Mouse (Mus musculus) midbrain, embryonic 14.5 days (tissue): ENCODE results near the gene Sema4b. TPM values are rescaled to one million over a fixed set of nuclear protein-coding genes. Genes with fewer than 3 reads are reported as not detected.

Experiments used
- ATAC-seq: fragments of 200-750 bp; cut with Nextera tagmentation; 2 replicates; pipeline ENCODE4 v1.8.0; 2017; ENCODE audit warnings: moderate number of reproducible peaks, moderate library complexity; ENCODE audit not compliant: low FRiP score, low TSS enrichment
- DNase-seq: peaks from one replicate; pipeline ENCODE4 v3.0.0-alpha.2; 2015
- H3K27ac ChIP-seq: fragments of 300-500 bp; sonication (generic); replicated peaks from 2 replicates; pipeline ENCODE4 v1.5.1; 2014; ENCODE audit warnings: mild to moderate bottlenecking, low read depth, low read length, moderate library complexity
- H3K27me3 ChIP-seq: fragments of 300-500 bp; sonication (generic); 2 replicates; pipeline ENCODE4 v1.6.1; 2014; ENCODE audit warnings: low read length, control low read depth, mixed read lengths; ENCODE audit not compliant: control insufficient read depth, insufficient read depth
- H3K36me3 ChIP-seq: fragments of 300-500 bp; sonication (generic); 2 replicates; pipeline ENCODE4 v1.6.1; 2014; ENCODE audit warnings: low read length, control low read depth; ENCODE audit not compliant: control insufficient read depth, insufficient read depth
- H3K4me1 ChIP-seq: fragments of 300-500 bp; sonication (generic); 2 replicates; pipeline ENCODE4 v1.6.1; 2014; ENCODE audit warnings: mild to moderate bottlenecking, antibody characterized with exemption, low read length, control low read depth; ENCODE audit not compliant: control insufficient read depth, insufficient read depth
- H3K4me2 ChIP-seq: fragments of 300-500 bp; sonication (generic); 2 replicates; pipeline ENCODE4 v1.6.1; 2014; ENCODE audit warnings: mild to moderate bottlenecking, low read length, moderate library complexity
- H3K4me3 ChIP-seq: fragments of 300-500 bp; sonication (generic); replicated peaks from 2 replicates; pipeline ENCODE4 v1.5.1; 2014; ENCODE audit warnings: low read depth, low read length
- H3K9ac ChIP-seq: fragments of 300-500 bp; sonication (generic); replicated peaks from 2 replicates; pipeline ENCODE4 v1.6.1; 2014; ENCODE audit warnings: mild to moderate bottlenecking, low read length, moderate library complexity
- H3K9me3 ChIP-seq: fragments of 300-500 bp; sonication (generic); 2 replicates; pipeline ENCODE4 v1.6.1; 2016; ENCODE audit warnings: low read length, control low read depth, mixed read lengths; ENCODE audit not compliant: control insufficient read depth
- WGBS: fragments of 180-500 bp; shearing (Covaris S2); extraction: QIAGEN DNeasy Blood & Tissue Kit; methylation state at CpG from one replicate; pipeline ENCODE4 v1.1.7; 2014; 5-methylcytosine and 5-hydroxymethylcytosine counted together
- polyA plus RNA-seq: library from polyadenylated mRNA; unstranded; fragments of >200 nt; fragmentation: Nextera tagmentation; extraction: Ambion mirVana; gene quantifications from 2 replicates; pipeline ENCODE4 v1.2.1, GENCODE M21; 2014

Gene Sema4b
- polyA plus RNA-seq, 1 experiment from 2014 or later, result 19.8 TPM

DNA sequence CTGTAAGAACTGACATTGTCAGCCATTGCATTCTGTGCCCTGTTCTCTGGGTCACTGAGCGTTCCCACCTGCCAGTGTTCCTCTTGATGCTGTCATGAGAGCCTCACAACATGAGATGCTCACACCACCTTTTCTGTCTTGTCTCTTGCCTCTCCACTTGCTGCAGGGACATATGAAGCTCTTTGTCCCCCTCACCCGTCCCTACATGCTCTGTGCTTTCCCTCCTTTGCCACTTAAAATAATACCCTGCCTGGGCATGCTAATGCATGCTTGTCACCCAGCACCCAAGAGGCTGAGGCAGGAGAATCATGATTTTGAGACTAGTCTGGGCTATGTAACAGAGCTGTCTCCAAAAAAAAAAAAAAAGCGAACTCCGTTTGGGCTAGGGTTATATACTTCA lies 24.3 kb downstream of the Sema4b start:
- H3K27ac ChIP-seq, result no peak overlapping the region
- no peak overlapping the region for H3K9ac ChIP-seq
- no peaks in the 10 kb centered on the region for H3K27me3 ChIP-seq
- peaks cover 6% of the 10 kb centered on the region; the same call in 1 of the 2 replicates for H3K4me1 ChIP-seq
- no peak overlapping the region for H3K4me2 ChIP-seq
- no peak for DNase-seq
- no peak overlapping the region for H3K4me3 ChIP-seq
- WGBS, result 83% methylated on average over 4 of the region's 4 CpGs
- peaks cover 17% of the 10 kb centered on the region for H3K36me3 ChIP-seq
- no peak for ATAC-seq
- H3K9me3 ChIP-seq, result no peaks in the 10 kb centered on the region

DNA sequence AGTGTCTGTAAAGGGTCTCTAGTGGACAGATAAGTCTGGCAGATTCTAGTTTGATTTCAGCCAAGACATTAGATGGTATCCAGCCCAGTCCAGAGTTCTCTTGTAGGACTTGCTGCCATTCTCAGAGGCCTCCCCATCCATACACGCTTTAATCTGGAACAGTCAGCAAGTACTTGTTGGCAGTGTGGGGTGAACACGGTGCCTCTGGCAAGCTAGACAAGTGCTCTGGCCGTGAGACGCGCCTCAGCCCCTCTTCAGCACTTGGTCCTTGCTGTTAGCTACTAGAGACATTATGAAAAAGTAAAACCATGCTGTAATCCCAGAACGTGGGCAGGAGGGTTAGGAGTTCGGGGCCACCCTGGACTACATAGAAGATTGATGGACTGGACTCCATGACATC lies 27.0 kb downstream of the Sema4b start:
- no peak overlapping the region for H3K9ac ChIP-seq
- no peak overlapping the region for H3K4me2 ChIP-seq
- no peaks in the 10 kb centered on the region for H3K9me3 ChIP-seq
- DNase-seq (no peak), ATAC-seq (no peak)
- no peak overlapping the region for H3K4me3 ChIP-seq
- H3K4me1 ChIP-seq, result peaks cover 3% of the 10 kb centered on the region; the same call in 1 of the 2 replicates
- no peaks in the 10 kb centered on the region for H3K27me3 ChIP-seq
- peaks cover 40% of the 10 kb centered on the region for H3K36me3 ChIP-seq
- H3K27ac ChIP-seq, result no peak overlapping the region
- 94% methylated on average over 7 of the region's 7 CpGs for WGBS

DNA sequence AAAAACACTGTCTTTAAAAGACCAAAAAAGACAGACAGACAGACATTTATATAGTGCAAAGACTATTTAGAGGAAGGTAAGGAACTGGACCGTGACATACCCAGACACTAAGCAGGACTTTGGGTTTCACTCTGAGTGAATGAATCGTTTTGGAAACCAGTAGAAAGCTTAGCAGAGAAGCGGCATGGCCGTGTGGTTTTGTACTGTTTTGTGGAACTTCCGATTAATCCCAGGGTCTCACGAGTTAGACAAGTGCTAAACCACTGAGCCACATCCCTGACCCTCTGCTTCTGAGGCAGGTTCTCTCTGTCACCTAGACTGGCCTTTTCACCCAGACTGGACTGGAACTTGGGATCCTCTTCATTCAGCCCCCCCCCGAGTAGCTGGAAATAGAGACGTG lies 27.8 kb downstream of the Sema4b start:
- H3K36me3 ChIP-seq, result peaks cover 49% of the 10 kb centered on the region
- H3K27me3 ChIP-seq, result no peaks in the 10 kb centered on the region
- no peak overlapping the region for H3K4me2 ChIP-seq
- no peak overlapping the region for H3K27ac ChIP-seq
- no peak overlapping the region; the same call in 1 of the 2 replicates for H3K9ac ChIP-seq
- no peak for DNase-seq
- WGBS, result 68% methylated on average over 8 of the region's 8 CpGs
- peaks cover 3% of the 10 kb centered on the region; the same call in 1 of the 2 replicates for H3K4me1 ChIP-seq
- ATAC-seq, result no peak
- no peaks in the 10 kb centered on the region for H3K9me3 ChIP-seq
- H3K4me3 ChIP-seq, result no peak overlapping the region

DNA sequence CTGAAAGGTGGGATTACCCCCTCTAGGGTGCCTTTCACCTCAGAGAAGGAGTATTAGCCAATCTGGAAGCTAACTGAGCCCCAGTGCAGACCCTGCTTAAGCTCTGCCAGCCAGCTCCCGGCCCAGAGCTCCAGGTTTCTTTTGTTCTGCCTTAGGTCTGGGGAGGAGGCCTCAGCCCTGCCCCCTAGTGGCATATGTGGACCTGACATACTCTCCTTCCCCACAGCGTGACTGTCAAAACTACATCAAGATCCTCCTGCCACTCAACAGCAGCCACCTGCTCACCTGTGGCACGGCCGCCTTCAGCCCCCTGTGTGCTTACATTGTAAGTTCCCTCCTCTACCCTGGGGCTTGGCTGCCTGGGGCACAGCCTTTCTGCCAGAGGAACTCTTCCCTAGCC lies 28.8 kb downstream of the Sema4b start:
- 14% methylated on average over 4 of the region's 4 CpGs for WGBS
- Histone ChIP-seq H3K27me3 (no peaks in the 10 kb centered on the region), H3K4me3 (no peak overlapping the region), H3K27ac (peak overlapping the region; percentile 78), H3K9ac (peak overlapping the region; percentile 54; the same call in 1 of the 2 replicates), H3K4me2 (no peak overlapping the region), H3K9me3 (no peaks in the 10 kb centered on the region), H3K4me1 (peaks cover 3% of the 10 kb centered on the region; the same call in 1 of the 2 replicates), H3K36me3 (peaks cover 58% of the 10 kb centered on the region)
- ATAC-seq, result peak; percentile 75
- DNase-seq, result peak; percentile 90

DNA sequence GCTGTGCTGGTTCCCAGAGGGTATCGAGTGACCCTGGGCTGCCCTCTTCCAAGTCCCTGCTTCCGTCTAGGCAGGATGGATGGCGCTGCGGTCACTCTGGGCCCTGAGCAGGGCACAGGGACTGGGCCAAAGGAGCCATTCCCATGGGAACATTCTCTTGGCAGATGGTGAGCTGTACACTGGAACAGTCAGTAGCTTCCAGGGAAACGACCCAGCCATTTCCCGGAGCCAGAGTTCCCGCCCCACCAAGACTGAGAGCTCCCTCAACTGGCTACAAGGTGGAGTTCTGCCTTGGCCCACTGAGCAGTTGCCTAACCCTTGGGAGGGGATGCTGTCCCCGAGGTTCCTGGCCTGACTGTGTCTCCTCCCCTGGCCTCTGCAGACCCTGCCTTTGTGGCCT lies 29.9 kb downstream of the Sema4b start:
- H3K4me3 ChIP-seq, result no peak overlapping the region
- H3K9me3 ChIP-seq, result no peaks in the 10 kb centered on the region
- 73% methylated on average over 8 of the region's 8 CpGs for WGBS
- H3K27ac ChIP-seq, result no peak overlapping the region
- peaks cover 70% of the 10 kb centered on the region for H3K36me3 ChIP-seq
- no peak overlapping the region for H3K9ac ChIP-seq
- ATAC-seq, result peak; percentile 2; the same call in 1 of the 2 replicates
- H3K4me1 ChIP-seq, result peaks cover 3% of the 10 kb centered on the region; the same call in 1 of the 2 replicates
- no peak overlapping the region for H3K4me2 ChIP-seq
- H3K27me3 ChIP-seq, result no peaks in the 10 kb centered on the region
- no peak for DNase-seq

DNA sequence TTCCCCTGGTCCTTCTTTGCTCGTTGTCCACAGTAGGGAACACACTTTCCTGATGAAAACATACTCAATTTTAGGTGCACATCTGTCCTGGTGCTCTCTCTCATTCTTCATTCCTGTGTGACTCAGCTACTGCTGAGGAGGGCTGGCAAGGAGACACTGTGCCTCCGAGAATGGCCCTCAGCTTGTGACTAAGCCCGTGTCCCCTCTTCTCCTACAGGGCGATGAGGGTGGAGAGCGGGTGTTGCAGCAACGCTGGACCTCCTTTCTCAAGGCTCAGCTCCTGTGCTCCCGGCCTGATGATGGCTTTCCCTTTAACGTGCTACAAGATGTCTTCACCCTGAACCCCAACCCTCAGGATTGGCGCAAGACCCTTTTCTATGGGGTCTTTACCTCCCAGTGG lies 32.0 kb downstream of the Sema4b start:
- Histone ChIP-seq H3K9me3 (no peaks in the 10 kb centered on the region), H3K4me1 (peaks cover 3% of the 10 kb centered on the region; the same call in 1 of the 2 replicates), H3K27me3 (no peaks in the 10 kb centered on the region), H3K36me3 (peaks cover 79% of the 10 kb centered on the region), H3K4me3 (no peak overlapping the region), H3K4me2 (no peak overlapping the region), H3K9ac (no peak overlapping the region), H3K27ac (no peak overlapping the region)
- no peak for ATAC-seq
- DNase-seq, result no peak
- 94% methylated on average over 9 of the region's 9 CpGs for WGBS

DNA sequence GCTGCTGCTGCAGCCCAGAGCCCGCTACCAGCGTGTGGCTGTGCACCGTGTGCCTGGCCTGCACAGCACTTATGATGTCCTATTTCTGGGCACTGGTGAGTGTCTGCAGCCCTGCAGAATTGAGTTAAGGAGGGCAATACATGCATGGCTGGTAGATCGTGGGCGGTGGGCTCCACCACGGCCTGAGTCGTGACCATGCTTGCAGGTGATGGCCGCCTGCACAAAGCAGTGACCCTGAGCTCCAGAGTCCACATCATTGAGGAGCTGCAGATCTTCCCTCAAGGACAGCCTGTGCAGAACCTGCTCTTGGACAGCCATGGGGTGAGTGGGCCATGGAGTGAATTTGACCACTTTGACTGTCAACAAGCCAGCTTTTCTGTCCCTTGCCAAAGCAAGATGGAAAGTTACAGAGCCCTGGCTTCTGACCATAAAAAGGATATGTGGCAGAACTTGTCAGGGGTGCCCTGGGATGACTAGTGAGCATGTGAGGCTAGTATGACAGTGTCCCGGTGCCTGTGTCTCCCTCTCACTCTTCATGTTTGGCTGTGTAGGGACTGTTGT lies 33.7 kb downstream of the Sema4b start:
- Histone ChIP-seq H3K27ac (no peak overlapping the region), H3K4me2 (no peak overlapping the region), H3K36me3 (peaks cover 92% of the 10 kb centered on the region), H3K4me3 (no peak overlapping the region), H3K9ac (no peak overlapping the region), H3K9me3 (no peaks in the 10 kb centered on the region), H3K27me3 (no peaks in the 10 kb centered on the region), H3K4me1 (no peaks in the 10 kb centered on the region; the same call in 1 of the 2 replicates)
- 96% methylated on average over 9 of the region's 9 CpGs for WGBS
- DNase-seq (no peak), ATAC-seq (no peak)

DNA sequence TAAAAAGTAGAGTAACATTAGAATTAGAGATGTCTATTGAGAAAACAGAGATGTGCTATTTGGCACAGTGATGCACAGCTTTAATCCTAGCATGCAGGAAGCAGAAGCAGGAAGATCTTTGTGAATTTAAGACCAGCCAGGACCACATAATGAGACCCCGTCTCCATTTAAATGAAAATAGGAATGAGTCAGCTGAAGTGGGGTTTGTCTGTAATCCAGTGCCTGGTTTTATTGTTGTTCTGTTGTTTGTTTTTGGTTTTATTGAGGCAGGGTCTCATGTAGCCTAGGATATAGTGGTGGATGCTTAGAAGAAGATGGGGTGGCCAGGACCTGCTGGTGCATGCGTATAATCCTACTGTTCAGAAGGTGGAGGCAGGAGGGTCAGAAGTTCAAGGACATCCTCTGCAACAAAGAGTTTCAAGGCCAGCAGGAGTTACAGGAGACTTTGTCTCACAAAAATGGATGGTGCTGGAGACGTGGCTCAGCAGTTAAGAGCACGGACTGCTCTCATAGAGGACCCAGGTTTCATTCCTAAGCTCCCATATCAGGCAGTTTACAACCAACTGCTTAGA lies 34.6 kb downstream of the Sema4b start:
- Histone ChIP-seq H3K4me3 (no peak overlapping the region), H3K9ac (no peak overlapping the region), H3K4me1 (no peaks in the 10 kb centered on the region), H3K36me3 (peaks cover 95% of the 10 kb centered on the region), H3K9me3 (no peaks in the 10 kb centered on the region), H3K4me2 (no peak overlapping the region), H3K27ac (no peak overlapping the region), H3K27me3 (no peaks in the 10 kb centered on the region)
- DNase-seq, result no peak
- no peak for ATAC-seq
- 88% methylated on average over 4 of the region's 4 CpGs for WGBS

DNA sequence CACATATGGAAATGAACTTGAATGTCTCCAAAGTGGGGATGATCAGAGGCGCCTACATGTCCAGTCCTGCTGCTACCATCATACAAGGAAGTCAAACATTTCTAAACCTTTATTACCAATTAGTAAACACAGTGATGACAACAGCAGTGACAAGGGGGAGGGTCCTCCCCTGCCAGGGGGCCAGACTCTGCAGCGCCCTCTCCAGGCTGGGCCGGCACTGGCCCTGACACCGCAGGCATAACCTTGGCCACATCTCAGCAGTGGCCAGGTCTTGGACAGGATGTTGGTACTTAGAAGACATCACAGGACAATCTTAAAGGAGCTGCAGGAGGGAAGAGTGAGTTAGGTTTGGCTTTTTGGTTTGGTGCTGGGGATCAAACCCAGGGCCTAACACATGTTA lies 40.4 kb downstream of the Sema4b start:
- DNase-seq (no peak), ATAC-seq (no peak)
- 97% methylated on average over 4 of the region's 4 CpGs for WGBS
- Histone ChIP-seq H3K27me3 (no peaks in the 10 kb centered on the region), H3K9ac (no peak overlapping the region), H3K4me1 (0 out of 2 replicates have a peak, but pooled peaks cover 4% of the 10 kb centered on the region), H3K4me3 (no peak overlapping the region), H3K9me3 (no peaks in the 10 kb centered on the region), H3K27ac (no peak overlapping the region), H3K4me2 (no peak overlapping the region), H3K36me3 (peaks cover 50% of the 10 kb centered on the region)
